Mouse (Mus musculus) heart, adult 2 months (tissue): Measurements from ENCODE around the gene Car10. TPM values are rescaled to one million over a fixed set of nuclear protein-coding genes. Genes with fewer than 3 reads are reported as not detected.

Experiments
- DNase-seq, 2 experiments: peaks; one replicate each; pipeline ENCODE4 v3.0.0; 2021
- H3K27ac ChIP-seq: fragments of 200-600 bp; 2 replicates; pipeline ENCODE4 v1.8.1; 2022
- H3K27me3 ChIP-seq: fragments of 200-500 bp; 2 replicates; pipeline ENCODE4 v1.6.1; 2012; ENCODE audit warnings: mild to moderate bottlenecking, low read length, inconsistent platforms, mixed read lengths; ENCODE audit not compliant: control insufficient read depth, insufficient read depth
- H3K36me3 ChIP-seq: fragments of 200-500 bp; 2 replicates; pipeline ENCODE4 v1.6.1; 2012; ENCODE audit warnings: low read length, inconsistent platforms; ENCODE audit not compliant: control insufficient read depth, insufficient read depth
- H3K4me1 ChIP-seq: fragments of 200-500 bp; 2 replicates; pipeline ENCODE4 v1.6.1; 2011; ENCODE audit warnings: low read length; ENCODE audit not compliant: control insufficient read depth, insufficient read depth
- H3K4me3 ChIP-seq: fragments of 200-600 bp; 2 replicates; pipeline ENCODE4 v1.8.1; 2022
- H3K79me2 ChIP-seq: fragments of 200-500 bp; replicated peaks from 2 replicates; pipeline ENCODE4 v1.6.1; 2012; ENCODE audit warnings: mild to moderate bottlenecking, inconsistent platforms, low read length, moderate library complexity, mixed read lengths; ENCODE audit not compliant: control insufficient read depth, insufficient read depth
- H3K9ac ChIP-seq: fragments of 200-500 bp; 2 replicates; pipeline ENCODE4 v1.6.1; 2012; ENCODE audit warnings: low read depth, mild to moderate bottlenecking, control low read depth, inconsistent platforms, low read length, mixed read lengths
- CTCF ChIP-seq: fragments of 200-600 bp; IDR thresholded peaks from 2 replicates; pipeline ENCODE4 v1.8.1; 2022; ENCODE audit warnings: antibody characterized with exemption, mild to moderate bottlenecking, moderate library complexity
- EP300 ChIP-seq: fragments of 200-500 bp; IDR thresholded peaks from 2 replicates; pipeline ENCODE4 v1.6.1; 2011; ENCODE audit warnings: low read depth, low read length, control low read depth; ENCODE audit not compliant: insufficient read depth
- POLR2A ChIP-seq: fragments of 200-500 bp; IDR thresholded peaks from 2 replicates; pipeline ENCODE4 v1.6.1; 2011; ENCODE audit warnings: mild to moderate bottlenecking, low read depth, low read length, control low read depth; ENCODE audit not compliant: insufficient read depth
- WGBS: fragments of 180-500 bp; shearing (Covaris S2); methylation state at CpG from one replicate; pipeline ENCODE4 v1.1.7; 2018; 5-methylcytosine and 5-hydroxymethylcytosine counted together
- intact Hi-C: fragments of 180-260 bp; cut with DNase I; formaldehyde crosslinking; loops from one replicate; pipeline ENCODE4 v1.15.1; 2025
- polyA plus RNA-seq: library from polyadenylated mRNA; depleted of rRNA; stranded (reverse); fragments of >200 nt; gene quantifications from 2 replicates; pipeline ENCODE4 v1.2.3, GENCODE M21; 2012
- total RNA-seq, 2 experiments: library from RNA; stranded (reverse); gene quantifications; 2 replicates each; pipeline ENCODE4 v1.2.3; 2021

The Car10 gene
- total and polyA plus RNA-seq, 3 experiments: not detected

DNA sequence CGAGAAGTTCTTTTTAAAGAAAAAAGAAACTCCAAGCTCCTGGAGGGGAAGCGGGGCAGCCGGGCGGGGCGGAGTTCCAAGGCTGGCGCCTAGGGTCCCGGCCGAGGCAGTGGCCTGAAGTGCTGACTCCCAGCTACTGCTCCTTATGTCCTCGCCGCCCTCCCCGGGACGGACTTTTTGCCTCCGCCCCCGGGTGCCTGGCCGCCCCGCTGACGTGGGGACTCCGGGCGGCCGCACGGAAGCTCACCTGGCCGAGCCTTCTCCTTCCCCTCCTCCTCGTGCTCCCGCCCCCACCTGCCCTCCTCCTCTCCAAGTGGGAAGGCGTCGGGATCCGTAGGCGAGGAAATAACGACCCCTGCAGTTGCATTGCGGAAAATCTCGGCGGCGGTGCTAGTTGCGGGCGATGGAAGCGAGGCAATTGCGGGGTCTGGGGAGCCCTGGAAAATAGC is 1.1 kb downstream of the Car10 start:
- no peak for TF ChIP-seq CTCF
- no peak for TF ChIP-seq EP300
- TF ChIP-seq POLR2A: no peak
- Histone ChIP-seq H3K36me3 (no peaks in the 10 kb centered on the region), H3K79me2 (no peaks in the 10 kb centered on the region), H3K4me1 (no peaks in the 10 kb centered on the region), H3K27me3 (peaks cover 17% of the 10 kb centered on the region), H3K27ac (no peak overlapping the region), H3K4me3 (no peak overlapping the region), H3K9ac (no peak overlapping the region)
- DNase-seq: no peak
- WGBS: under 1% methylated on average over 37 of the region's 37 CpGs
- intact Hi-C loops: no loop called here

DNA sequence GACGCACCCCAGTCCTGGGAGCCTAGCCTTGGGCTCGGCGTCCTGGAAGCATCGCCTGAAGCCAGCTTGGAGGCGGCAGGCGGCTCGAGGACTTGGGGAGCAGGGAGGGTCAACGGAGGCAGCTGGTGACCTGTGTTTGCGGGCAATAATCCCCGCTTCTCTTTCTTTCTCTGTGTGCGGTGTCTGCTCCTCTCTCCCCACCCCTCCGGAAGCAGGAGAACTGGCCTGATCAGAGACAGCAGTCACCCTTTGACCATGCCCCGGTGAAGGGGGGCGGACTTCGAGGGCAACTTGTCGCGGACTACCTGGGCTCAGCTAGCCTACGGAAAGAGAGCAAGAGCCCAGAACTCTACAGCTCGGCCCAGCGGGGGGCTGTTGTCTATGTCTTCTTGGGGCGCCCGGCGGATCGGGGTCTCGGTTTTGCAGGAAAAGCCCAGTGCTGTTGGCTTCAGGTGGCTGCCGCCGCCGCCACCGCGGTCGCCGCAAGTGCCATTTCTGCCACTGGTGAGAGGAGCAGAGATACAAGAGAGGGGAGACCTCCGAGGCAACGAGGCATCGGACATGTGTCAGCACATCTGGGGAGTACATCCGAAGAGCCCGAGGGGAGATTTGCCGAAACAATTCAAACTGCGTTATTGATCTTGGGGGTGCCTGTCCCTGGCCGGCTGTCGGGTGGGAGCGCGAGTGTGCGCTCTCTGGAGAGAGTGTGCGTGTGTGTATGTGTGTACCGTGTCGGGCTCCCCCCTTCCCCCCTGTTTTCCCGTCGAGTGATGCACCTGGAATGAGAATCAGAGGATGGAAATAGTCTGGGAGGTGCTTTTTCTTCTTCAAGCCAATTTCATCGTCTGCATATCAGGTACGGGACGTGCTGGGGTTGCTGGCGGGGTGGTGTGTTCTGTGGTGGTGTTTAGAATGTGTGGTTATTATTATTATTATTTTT is 1.9 kb downstream of the Car10 start:
- Histone ChIP-seq H3K9ac (no peak overlapping the region), H3K4me1 (no peaks in the 10 kb centered on the region), H3K27ac (no peak overlapping the region), H3K79me2 (no peaks in the 10 kb centered on the region), H3K36me3 (no peaks in the 10 kb centered on the region), H3K4me3 (no peak overlapping the region), H3K27me3 (peaks cover 17% of the 10 kb centered on the region)
- WGBS: 2% methylated on average over 53 of the region's 53 CpGs
- no peak for TF ChIP-seq EP300
- TF ChIP-seq POLR2A: no peak
- TF ChIP-seq CTCF: no peak
- intact Hi-C loops: no loop called here
- no peak for DNase-seq

DNA sequence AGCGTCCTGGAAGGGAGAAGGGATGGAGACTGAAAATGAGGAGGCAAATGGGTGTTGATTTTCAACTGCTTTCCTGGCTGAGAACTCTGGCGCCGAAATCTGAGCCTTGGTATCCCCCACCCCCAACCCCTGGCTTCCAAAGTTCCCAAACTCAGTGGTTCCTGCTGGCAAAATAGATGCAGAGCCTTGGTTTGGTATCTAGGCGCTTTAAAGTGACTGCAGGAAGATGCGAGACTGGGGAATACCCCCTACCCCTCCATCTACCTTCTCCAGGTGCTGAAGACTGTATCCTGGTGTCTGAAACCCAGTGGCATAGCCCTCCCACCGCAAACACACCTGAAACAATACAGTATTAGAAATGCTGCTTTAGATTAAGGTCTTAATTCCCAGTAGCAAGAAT is 2.8 kb downstream of the Car10 start:
- Histone ChIP-seq H3K9ac (no peak overlapping the region), H3K36me3 (no peaks in the 10 kb centered on the region), H3K79me2 (no peaks in the 10 kb centered on the region), H3K27ac (no peak overlapping the region), H3K4me3 (no peak overlapping the region), H3K27me3 (peaks cover 17% of the 10 kb centered on the region), H3K4me1 (no peaks in the 10 kb centered on the region)
- no peak for DNase-seq
- 7% methylated on average over 6 of the region's 6 CpGs for WGBS
- TF ChIP-seq POLR2A (no peak), CTCF (no peak), EP300 (no peak)
- intact Hi-C loops: no loop called here

- H3K4me1 ChIP-seq: no peaks in the 10 kb centered on the region
- WGBS: 6% methylated on average over 2 of the region's 2 CpGs
- no peak for DNase-seq
- H3K79me2 ChIP-seq: no peaks in the 10 kb centered on the region
- peaks cover 17% of the 10 kb centered on the region for H3K27me3 ChIP-seq
- H3K4me3 ChIP-seq: no peak overlapping the region
- no peak for TF ChIP-seq CTCF
- no peak overlapping the region for H3K27ac ChIP-seq
- intact Hi-C loops: no loop called here
- H3K36me3 ChIP-seq: no peaks in the 10 kb centered on the region
- no peak overlapping the region for H3K9ac ChIP-seq
These were observed 3.3 kb downstream of the Car10 start for GRCm38 (mm10) chr11:93101106-93101505.

- WGBS: 76% methylated on average over 9 of the region's 9 CpGs
- Histone ChIP-seq H3K4me3 (no peak overlapping the region), H3K27ac (no peak overlapping the region), H3K4me1 (no peaks in the 10 kb centered on the region), H3K9ac (no peak overlapping the region), H3K27me3 (peaks cover 17% of the 10 kb centered on the region), H3K36me3 (no peaks in the 10 kb centered on the region), H3K79me2 (no peaks in the 10 kb centered on the region)
- TF ChIP-seq POLR2A (no peak), EP300 (no peak), CTCF (no peak)
- intact Hi-C loops: no loop called here
- DNase-seq: no peak
These were observed 4.5 kb downstream of the Car10 start for GRCm38 (mm10) chr11:93102321-93102720.

DNA sequence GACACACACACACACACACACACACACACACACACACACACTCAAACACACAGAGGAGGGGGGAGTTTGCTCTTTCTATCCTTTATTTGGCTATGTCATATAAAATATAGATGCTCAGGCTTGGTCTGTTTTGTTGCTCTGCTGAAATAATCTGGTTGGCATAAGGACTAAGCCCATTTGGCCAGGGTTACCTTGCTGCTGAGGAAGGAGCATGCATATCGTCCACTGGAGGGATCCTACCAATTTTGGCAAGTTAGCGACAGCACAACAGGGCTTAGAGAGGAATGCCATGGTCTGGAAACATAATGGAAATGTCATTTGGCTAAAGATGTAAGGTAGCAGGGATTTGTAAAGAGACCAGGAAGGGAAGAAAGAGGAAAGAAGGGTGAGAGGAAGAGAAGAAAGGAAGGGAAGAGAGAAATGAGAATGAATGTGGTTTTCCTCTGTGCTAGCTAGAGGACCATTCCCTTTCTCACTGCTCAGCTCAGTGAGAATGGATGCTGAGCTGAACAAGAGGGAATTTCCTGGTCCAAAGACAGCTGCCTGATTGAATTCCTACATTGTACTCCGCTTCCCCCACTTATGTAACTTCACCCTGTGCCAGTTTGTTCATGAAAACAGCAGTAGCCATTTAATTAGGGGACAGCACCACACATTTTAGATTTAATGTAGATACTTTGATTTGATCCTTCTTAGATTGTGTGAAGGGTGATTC is 5.4 kb downstream of the Car10 start:
- peaks cover 17% of the 10 kb centered on the region for H3K27me3 ChIP-seq

More for the DNA sequence above, 5.4 kb downstream of the Car10 start:
- intact Hi-C loops: no loop called here
- H3K4me1 ChIP-seq: no peaks in the 10 kb centered on the region
- no peaks in the 10 kb centered on the region for H3K79me2 ChIP-seq
- no peak overlapping the region for H3K27ac ChIP-seq
- no peak for DNase-seq
- H3K9ac ChIP-seq: no peak overlapping the region
- no peak overlapping the region for H3K4me3 ChIP-seq
- 44% methylated on average over 3 of the region's 3 CpGs for WGBS
- no peaks in the 10 kb centered on the region for H3K36me3 ChIP-seq
- TF ChIP-seq EP300 (no peak), CTCF (no peak), POLR2A (no peak)
